Mouse (Mus musculus): ENCODE measurements around the gene Panx3.

- no peak for TF ChIP-seq CTCF (IDR thresholded peaks at IDR 0.05; ENCODE audit: low read depth)
- no peak for TF ChIP-seq EP300 (IDR thresholded peaks at IDR 0.05; ENCODE audit: low read depth)
Observed at GRCm38 (mm10) chr9:37646246-37646645, 22.8 kb downstream of the Panx3 start.
